Mouse (Mus musculus): ENCODE data around the gene Mybph.

The Mybph gene

GRCm38 (mm10) chr1:134213405-134213804, 20.2 kb downstream of the Mybph start:
- DNase-seq = no peak

- DNase-seq = no peak
Measured at GRCm38 (mm10) chr1:134215059-134215458, 21.8 kb downstream of the Mybph start.

DNA sequence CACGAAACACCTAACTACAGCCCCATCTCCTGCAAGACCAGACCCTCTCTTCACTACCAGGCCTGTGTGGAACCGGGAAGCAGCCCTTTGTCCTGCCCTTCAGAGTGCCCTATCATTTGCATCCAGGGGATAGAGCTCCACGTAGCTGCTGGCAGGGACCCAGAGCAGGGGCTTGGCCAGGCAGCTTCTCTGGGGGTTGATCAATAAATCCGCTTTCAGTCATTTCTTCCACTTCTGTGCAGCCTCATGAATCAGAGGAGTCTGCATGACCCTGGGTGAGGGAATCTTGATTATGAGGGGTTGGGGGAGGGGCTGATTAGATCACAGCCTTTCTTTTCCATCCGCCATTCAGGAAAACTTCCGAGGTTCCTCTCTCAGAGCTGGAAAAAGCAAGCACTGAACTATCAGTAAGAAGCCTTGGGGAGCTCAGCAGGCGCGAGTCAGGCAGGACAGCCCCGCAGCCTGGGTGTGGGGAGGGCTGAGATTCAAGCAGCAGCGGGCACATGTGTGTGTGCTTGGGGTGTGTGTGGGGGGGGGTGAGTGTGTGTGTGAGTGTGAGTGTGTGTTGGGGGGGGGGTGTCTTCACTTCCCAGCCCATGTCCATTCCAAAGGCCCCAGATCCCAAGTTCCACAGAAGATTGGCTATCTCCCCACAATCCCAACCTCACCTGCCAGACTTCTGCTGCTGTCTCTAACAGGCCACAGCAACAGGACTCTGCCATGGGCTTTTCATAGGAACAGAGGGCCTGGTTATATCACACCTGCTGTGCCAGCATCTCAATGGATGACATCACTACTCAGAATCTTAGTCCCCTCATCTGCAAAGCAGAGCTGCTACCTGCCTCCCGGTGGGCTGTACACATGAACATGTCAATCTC, 22.7 kb downstream of the Mybph start:
- no peak for DNase-seq

GRCm38 (mm10) chr1:134216629-134216971, 23.4 kb downstream of the Mybph start:
- DNase-seq = no peak

DNA sequence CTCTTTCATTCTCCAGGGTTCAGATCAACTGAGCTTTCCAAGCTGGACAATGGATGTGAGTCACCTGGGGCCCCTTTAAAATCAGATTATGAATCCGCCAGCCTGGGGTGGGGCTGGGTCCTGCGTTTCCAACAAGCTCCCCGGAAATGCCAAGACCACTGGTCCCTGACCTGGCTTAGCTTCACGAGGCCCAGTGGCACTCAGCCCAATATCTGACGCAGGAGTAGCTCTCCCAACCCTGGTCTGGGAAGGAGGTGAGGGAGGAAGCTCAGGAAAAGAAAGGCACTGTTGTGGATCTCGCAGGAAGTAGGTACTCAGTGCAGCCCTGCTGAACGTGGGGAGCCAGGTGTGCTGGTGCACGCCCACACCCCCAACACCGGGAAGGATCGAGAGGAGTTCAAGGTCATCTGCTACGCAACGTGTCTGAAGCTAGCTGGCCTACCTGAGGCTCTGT, 23.8 kb downstream of the Mybph start:
- DNase-seq = no peak

- no peak for DNase-seq
Measured at GRCm38 (mm10) chr1:134217942-134218341, 24.7 kb downstream of the Mybph start.

DNA sequence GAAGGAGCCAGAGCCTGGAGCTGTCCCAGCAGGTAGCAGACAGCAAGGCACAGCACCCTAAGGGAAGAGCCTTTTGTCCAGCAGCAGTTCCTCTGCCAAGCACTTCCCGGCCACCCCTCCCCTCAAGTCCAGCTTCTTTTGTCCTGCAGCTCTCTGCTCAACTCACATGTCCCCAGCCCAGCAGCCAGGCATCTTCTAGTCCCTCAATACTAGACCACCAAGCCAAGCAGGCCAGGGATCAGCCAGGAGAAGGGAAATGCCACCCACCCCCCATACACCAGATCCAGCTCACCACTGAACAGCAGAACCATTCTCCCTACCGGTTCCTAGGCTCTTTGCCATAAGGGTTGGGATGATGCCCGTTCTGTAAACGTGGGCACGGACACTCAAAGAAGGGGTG, 26.4 kb downstream of the Mybph start:
- DNase-seq = no peak

- DNase-seq = no peak
Measured at GRCm38 (mm10) chr1:134221172-134221571, 27.9 kb downstream of the Mybph start.

DNA sequence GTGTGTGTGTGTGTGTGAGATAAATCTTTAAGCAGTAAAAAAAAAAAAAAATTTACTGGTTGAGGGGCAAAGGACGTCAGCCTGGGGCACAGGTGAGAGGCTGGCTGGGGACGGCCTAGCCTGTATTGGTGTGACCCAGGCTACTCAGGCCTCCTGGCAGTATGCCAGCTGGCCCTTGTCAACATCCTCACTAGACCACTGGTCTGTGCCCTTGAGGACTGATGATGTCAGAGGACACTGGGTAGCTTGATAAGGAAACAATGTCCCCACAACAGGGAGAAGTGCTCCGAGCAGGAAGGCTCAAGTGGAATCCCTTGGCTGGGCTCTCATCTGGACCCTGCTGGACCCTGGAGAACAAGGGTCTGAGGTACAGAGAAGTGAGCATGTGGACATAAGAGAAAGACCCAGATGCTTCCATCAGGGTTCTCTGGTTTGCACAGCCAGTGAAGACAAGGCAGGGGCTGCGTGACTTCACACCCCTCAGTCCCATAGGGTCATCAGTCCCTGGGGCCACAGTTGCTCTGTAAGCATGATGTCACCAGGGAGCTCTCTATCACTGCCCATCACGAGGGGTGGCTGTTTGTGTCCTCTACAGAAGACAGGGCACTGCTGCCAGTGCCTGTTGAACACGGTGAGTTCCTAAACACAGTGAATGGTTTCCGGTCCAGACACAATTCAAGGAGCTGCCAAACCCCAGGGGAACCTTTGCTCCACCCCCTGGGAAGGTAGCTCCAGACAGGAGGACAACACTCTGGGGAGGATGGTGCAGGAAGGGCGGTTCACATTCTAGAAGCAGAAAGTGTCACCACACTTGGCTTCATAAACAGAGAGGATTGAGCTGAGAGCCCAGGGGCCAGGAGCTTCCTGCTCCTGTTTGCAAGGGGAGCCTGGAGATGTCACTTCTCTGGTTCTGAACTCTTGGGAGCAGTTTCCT, 29.1 kb downstream of the Mybph start:
- no peak for DNase-seq

- DNase-seq = no peak
Measured at GRCm38 (mm10) chr1:134224649-134225227, 31.5 kb downstream of the Mybph start.

DNA sequence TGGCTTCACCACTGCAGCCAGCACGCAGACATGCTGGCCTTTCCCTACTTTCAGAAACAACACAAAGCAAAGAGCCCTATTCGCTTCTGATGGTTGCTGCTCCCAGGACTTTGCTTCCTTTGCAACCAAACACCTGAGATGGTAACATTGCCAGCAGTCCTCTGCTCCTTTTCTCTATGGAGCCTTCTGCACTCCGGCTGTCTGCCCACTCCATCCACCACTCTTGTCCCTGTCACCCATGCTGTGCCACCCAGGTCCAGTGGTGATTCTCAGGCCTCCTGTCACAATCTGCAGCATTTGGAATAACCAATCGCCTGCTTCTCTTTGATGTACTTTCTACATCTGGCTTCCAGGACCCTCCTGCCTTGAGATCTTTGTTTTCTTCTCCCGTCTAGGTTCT, 32.1 kb downstream of the Mybph start:
- no peak for DNase-seq

DNA sequence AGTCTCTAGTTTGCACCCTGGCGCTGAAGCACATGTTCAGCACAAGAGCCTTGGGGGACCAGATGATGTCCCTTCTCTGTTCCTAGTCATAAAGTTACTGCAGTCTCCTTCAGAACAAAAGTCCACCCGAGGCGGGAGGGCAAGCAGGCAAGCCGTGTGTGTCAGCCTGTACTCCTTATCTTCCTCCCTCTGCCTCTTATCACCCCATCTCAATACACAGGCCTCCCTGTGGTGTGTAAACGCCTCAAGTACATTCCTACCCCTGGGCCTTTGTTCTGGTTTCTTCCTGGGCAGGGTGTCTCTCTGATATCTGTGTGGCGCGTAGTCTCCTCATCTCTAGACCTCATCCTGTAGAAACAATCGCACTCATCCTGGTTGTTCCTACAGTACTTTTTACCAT, 33.5 kb downstream of the Mybph start:
- DNase-seq = no peak

- DNase-seq = no peak
Measured at GRCm38 (mm10) chr1:134229806-134230575, 36.7 kb downstream of the Mybph start.

- no peak for DNase-seq
Measured at GRCm38 (mm10) chr1:134230638-134231228, 37.5 kb downstream of the Mybph start.

DNA sequence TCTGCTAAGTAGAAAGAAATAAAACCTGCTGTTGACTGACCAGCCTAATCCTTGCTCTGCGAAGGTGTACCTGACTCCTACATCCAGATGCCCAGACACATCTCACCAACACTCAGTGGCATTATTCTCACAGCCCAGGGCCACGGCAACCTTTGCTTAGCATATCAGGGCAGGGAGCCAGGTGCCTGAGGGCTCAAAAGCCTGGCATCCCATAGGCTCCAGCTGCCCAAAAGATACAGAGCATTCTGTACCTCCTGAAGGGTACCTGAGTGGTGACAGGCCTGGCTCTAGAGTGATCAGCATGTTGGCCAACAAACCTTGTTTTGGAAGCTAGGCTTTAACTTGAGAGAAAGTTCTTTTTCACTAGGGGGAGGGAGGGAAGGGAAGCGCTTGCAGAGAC, 38.0 kb downstream of the Mybph start:
- DNase-seq = peak; percentile 81

- peak; percentile 50 for DNase-seq
Measured at GRCm38 (mm10) chr1:134231681-134232080, 38.4 kb downstream of the Mybph start.

DNA sequence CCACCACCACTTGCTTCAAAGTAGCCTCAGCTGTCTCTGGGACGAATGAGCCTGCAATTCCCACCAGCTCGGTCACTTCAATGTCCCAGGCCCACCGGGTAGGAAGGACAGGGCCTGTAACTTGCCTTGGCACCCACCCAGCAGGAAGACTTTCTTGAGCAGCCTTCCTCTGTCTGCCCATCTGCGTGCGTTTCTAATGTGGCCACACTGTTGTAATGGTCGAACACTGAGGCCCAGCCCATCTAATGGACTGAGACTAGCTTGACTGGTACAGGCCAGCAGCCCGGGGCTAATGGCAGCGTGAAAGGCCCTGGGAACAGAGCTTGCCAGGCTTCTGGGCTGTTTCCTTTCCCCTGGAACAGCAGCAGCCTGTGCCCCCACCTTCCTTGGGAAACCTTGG, 39.1 kb downstream of the Mybph start:
- peak; percentile 66 for DNase-seq

GRCm38 (mm10) chr1:134232778-134233531, 39.7 kb downstream of the Mybph start:
- DNase-seq = peak; percentile 89

DNA sequence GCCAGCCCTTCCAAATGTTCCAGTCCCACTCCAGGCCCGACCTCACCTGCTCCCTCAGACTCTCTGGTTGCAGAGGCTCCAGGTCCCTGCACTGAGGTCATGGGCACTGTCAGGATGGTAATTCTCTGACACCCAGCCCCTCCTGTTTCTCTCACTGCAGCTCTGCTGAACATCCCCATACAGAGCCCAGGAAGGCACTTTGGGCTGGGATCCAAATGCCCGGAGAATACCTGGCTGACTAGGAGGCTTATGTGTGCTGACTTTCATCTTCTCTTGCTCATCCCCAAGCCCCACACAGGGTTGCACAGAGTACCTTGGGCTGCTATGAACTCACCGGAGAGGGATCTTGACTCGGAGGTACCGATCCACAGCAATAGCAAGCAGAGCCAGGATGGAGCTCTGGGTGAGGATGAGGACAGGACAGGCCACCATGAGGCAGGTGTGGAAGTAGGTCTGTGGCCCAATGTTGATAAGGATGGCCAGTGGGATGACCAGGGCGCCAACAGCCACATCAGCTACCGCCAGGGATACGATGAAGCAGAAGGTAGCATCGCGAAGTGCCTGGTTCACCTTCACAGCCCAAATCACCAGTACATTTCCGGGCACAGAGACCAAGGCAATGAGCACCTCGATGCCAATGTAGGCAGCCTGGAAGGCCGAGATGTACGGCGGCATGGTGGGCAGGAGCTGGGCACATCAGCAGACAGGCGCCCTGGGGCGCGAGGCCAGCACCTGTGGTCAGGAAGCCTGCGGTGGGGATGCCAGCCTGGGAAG, 40.6 kb downstream of the Mybph start:
- DNase-seq = peak; percentile 82

Measured in cerebellum, adult 9-10 months (tissue).